Mouse (Mus musculus) olfactory bulb, adult 2 months (tissue): Measurements from ENCODE around the gene Irf2bpl. TPM values are rescaled to one million over a fixed set of nuclear protein-coding genes. Genes with fewer than 3 reads are reported as not detected.

ENCODE experiments used
- H3K27ac ChIP-seq: fragments of 200-500 bp; 2 replicates; pipeline ENCODE4 v1.5.1; 2012; ENCODE audit warnings: low read depth, low read length; ENCODE audit not compliant: insufficient read depth
- H3K4me1 ChIP-seq: fragments of 200-500 bp; 2 replicates; pipeline ENCODE4 v1.6.1; 2012; ENCODE audit warnings: low read length; ENCODE audit not compliant: control insufficient read depth, insufficient read depth
- H3K4me3 ChIP-seq: fragments of 200-500 bp; 2 replicates; pipeline ENCODE4 v1.5.1; 2012; ENCODE audit warnings: mild to moderate bottlenecking, low read depth, low read length, moderate library complexity; ENCODE audit not compliant: insufficient read depth
- CTCF ChIP-seq: fragments of 200-500 bp; IDR thresholded peaks from 2 replicates; pipeline ENCODE4 v1.5.1; 2012; ENCODE audit warnings: low read depth, mild to moderate bottlenecking, low read length, moderate library complexity; ENCODE audit not compliant: insufficient read depth
- POLR2A ChIP-seq: fragments of 200-500 bp; IDR thresholded peaks from 2 replicates; pipeline ENCODE4 v1.6.1; 2012; ENCODE audit warnings: mild to moderate bottlenecking, low read depth, low read length, moderate library complexity; ENCODE audit not compliant: insufficient read depth
- WGBS: fragments of 180-500 bp; shearing (Covaris S2); methylation state at CpG from one replicate; pipeline ENCODE4 v1.1.7; 2018; 5-methylcytosine and 5-hydroxymethylcytosine counted together
- polyA plus RNA-seq: library from polyadenylated mRNA; stranded (reverse); fragments of >200 nt; gene quantifications from 2 replicates; pipeline ENCODE4 v1.2.4, GENCODE M21; 2012; ENCODE audit warnings: low replicate concordance; ENCODE audit not compliant: missing spikeins, insufficient read depth, insufficient read length

Gene Irf2bpl
- polyA plus RNA-seq, 1 experiment, result not detected

- peaks cover 25% of the 10 kb centered on the region for H3K4me1 ChIP-seq
- no peak overlapping the region for H3K4me3 ChIP-seq
- H3K27ac ChIP-seq, result no peak overlapping the region
- WGBS, result 87% methylated on average over 11 of the region's 11 CpGs
- no peak for TF ChIP-seq CTCF
- no peak for TF ChIP-seq POLR2A
These were observed 19.5 kb upstream of the Irf2bpl start for GRCm38 (mm10) chr12:86903828-86904806.

- Histone ChIP-seq H3K4me1 (peaks cover 38% of the 10 kb centered on the region), H3K27ac (0 out of 2 replicates have a peak overlapping the region, but pooled peaks have one; percentile 32), H3K4me3 (no peak overlapping the region)
- 39% methylated on average over 11 of the region's 11 CpGs for WGBS
- no peak for TF ChIP-seq CTCF
These were observed 15.0 kb upstream of the Irf2bpl start for GRCm38 (mm10) chr12:86899461-86900179.

- TF ChIP-seq CTCF (no peak), POLR2A (no peak)
- Histone ChIP-seq H3K4me3 (no peak overlapping the region), H3K4me1 (peaks cover 41% of the 10 kb centered on the region), H3K27ac (peak overlapping the region; percentile 100)
- WGBS, result 52% methylated on average over 3 of the region's 3 CpGs
These were observed 13.8 kb upstream of the Irf2bpl start for GRCm38 (mm10) chr12:86898448-86898847.

- 10% methylated on average over 7 of the region's 7 CpGs for WGBS
- Histone ChIP-seq H3K4me1 (peaks cover 44% of the 10 kb centered on the region), H3K27ac (peak overlapping the region; percentile 100), H3K4me3 (no peak overlapping the region)
- TF ChIP-seq POLR2A (no peak), CTCF (no peak)
These were observed 13.2 kb upstream of the Irf2bpl start for GRCm38 (mm10) chr12:86897769-86898273.

GRCm38 (mm10) chr12:86896921-86897512, 12.4 kb upstream of the Irf2bpl start:
- Histone ChIP-seq H3K4me1 (peaks cover 51% of the 10 kb centered on the region), H3K27ac (peak overlapping the region; percentile 100), H3K4me3 (0 out of 2 replicates have a peak overlapping the region, but pooled peaks have one; percentile 9)
- TF ChIP-seq POLR2A (no peak), CTCF (no peak)
- WGBS, result under 1% methylated on average over 7 of the region's 7 CpGs

GRCm38 (mm10) chr12:86896441-86896890, 11.9 kb upstream of the Irf2bpl start:
- Histone ChIP-seq H3K4me1 (peaks cover 57% of the 10 kb centered on the region), H3K4me3 (peak overlapping the region; percentile 9; the same call in 1 of the 2 replicates), H3K27ac (peak overlapping the region; percentile 100)
- WGBS, result 4% methylated on average over 7 of the region's 7 CpGs
- TF ChIP-seq CTCF (no peak), POLR2A (no peak)

- Histone ChIP-seq H3K27ac (peak overlapping the region; percentile 100), H3K4me3 (no peak overlapping the region)
- WGBS, result 20% methylated on average over 4 of the region's 4 CpGs
These were observed 11.3 kb upstream of the Irf2bpl start for GRCm38 (mm10) chr12:86895703-86896409.

More at GRCm38 (mm10) chr12:86895703-86896409, 11.3 kb upstream of the Irf2bpl start:
- TF ChIP-seq POLR2A (no peak), CTCF (no peak)
- peaks cover 61% of the 10 kb centered on the region for H3K4me1 ChIP-seq
